Mouse (Mus musculus) lung, embryonic 15.5 days (tissue): ENCODE measurements around the gene Lrrc20. TPM values are rescaled to one million over a fixed set of nuclear protein-coding genes. Genes with fewer than 3 reads are reported as not detected.

Experiments
- ATAC-seq: fragments of 200-750 bp; cut with Nextera tagmentation; 2 replicates; pipeline ENCODE4 v1.8.0; 2017; ENCODE audit warnings: moderate number of reproducible peaks, borderline replicate concordance; ENCODE audit not compliant: low FRiP score, low TSS enrichment; ENCODE audit errors: extremely low read depth
- H3K27ac ChIP-seq: fragments of 300-500 bp; sonication (generic); 2 replicates; pipeline ENCODE4 v1.5.1; 2015; ENCODE audit warnings: moderate library complexity, mild to moderate bottlenecking, inconsistent platforms
- H3K27me3 ChIP-seq: fragments of 300-500 bp; sonication (generic); 2 replicates; pipeline ENCODE4 v1.6.1; 2015; ENCODE audit warnings: inconsistent platforms
- H3K36me3 ChIP-seq: fragments of 300-500 bp; sonication (generic); 2 replicates; pipeline ENCODE4 v1.6.1; 2015; ENCODE audit warnings: inconsistent platforms
- H3K4me1 ChIP-seq: fragments of 300-500 bp; sonication (generic); 2 replicates; pipeline ENCODE4 v1.6.1; 2015; ENCODE audit warnings: inconsistent platforms
- H3K4me2 ChIP-seq: fragments of 300-500 bp; sonication (generic); 2 replicates; pipeline ENCODE4 v1.6.1; 2015; ENCODE audit warnings: inconsistent platforms, mild to moderate bottlenecking, moderate library complexity
- H3K4me3 ChIP-seq: fragments of 300-500 bp; sonication (generic); 2 replicates; pipeline ENCODE4 v1.5.1; 2015; ENCODE audit warnings: mild to moderate bottlenecking, inconsistent platforms
- H3K9ac ChIP-seq: fragments of 300-500 bp; sonication (generic); 2 replicates; pipeline ENCODE4 v1.6.1; 2015; ENCODE audit warnings: inconsistent platforms
- H3K9me3 ChIP-seq: fragments of 300-500 bp; sonication (generic); 2 replicates; pipeline ENCODE4 v1.6.1; 2016; ENCODE audit warnings: inconsistent platforms
- WGBS: fragments of 180-500 bp; shearing (Covaris S2); methylation state at CpG from one replicate; pipeline ENCODE4 v1.1.7; 2015; 5-methylcytosine and 5-hydroxymethylcytosine counted together
- polyA plus RNA-seq: library from polyadenylated mRNA; unstranded; fragments of >200 nt; fragmentation: Nextera tagmentation; extraction: Ambion mirVana; gene quantifications from 2 replicates; pipeline ENCODE4 v1.2.1, GENCODE M21; 2015

Gene Lrrc20
- polyA plus RNA-seq, 1 experiment from 2014 or later, result 7.9 TPM

DNA sequence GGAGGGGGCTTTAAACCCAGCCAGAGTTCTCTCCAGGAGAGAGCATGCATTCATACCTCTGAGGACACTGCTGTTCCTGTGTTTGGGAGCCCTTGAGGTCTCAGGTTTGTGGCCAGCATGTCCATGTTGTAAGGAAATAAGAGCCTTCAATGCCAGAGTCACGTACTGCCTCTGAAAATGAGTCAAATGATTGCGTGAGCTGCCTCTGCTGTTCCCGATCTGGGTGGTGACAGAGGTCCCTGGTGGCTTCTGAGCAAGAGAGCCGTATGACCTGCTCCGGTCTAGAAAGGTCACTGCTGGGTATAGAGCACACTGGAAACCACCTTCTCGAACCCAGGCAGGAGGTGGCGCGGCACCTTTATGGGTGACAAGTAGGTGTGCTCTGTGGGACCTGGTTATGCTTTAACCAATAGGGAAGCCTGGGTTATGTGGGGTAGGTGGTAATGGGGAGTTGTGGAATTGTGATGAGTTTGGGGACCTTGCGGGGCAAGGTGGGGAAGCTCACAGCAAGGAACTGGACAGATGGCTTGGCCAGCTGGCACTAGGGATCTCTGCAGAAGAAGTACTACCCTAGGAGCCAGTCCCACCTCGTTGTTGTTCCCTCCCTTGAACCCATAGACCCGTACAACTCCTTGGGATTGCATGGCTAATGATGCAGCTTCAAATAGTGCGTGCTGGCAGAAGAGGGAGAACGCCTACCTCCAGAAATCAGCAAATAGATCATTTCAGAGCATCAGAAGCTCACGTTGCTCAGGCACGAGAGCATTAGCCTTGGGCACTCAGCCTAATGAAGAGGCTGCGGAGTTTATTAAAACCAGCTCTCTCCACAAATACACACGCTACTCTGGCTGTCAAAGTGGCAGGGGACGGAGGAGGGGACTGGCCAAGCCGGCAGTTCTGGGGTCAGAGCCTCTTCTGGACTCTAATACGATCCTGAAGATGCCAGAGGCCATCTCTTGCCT lies 24.2 kb downstream of the Lrrc20 start:
- H3K36me3 ChIP-seq, result no peaks in the 10 kb centered on the region
- 80% methylated on average over 20 of the region's 20 CpGs for WGBS
- no peaks in the 10 kb centered on the region for H3K9me3 ChIP-seq
- H3K27me3 ChIP-seq, result no peaks in the 10 kb centered on the region
- no peak overlapping the region for H3K9ac ChIP-seq
- no peak overlapping the region for H3K27ac ChIP-seq
- no peak overlapping the region for H3K4me2 ChIP-seq
- ATAC-seq, result no peak
- H3K4me3 ChIP-seq, result no peak overlapping the region
- H3K4me1 ChIP-seq, result peaks cover 7% of the 10 kb centered on the region; the same call in 1 of the 2 replicates

GRCm38 (mm10) chr10:61500756-61501155 lies 25.2 kb downstream of the Lrrc20 start:
- H3K27ac ChIP-seq, result no peak overlapping the region
- H3K4me1 ChIP-seq, result peaks cover 7% of the 10 kb centered on the region; the same call in 1 of the 2 replicates
- H3K36me3 ChIP-seq, result no peaks in the 10 kb centered on the region
- WGBS, result 73% methylated on average over 7 of the region's 7 CpGs
- no peak for ATAC-seq
- no peak overlapping the region for H3K4me3 ChIP-seq
- H3K9me3 ChIP-seq, result no peaks in the 10 kb centered on the region
- no peaks in the 10 kb centered on the region for H3K27me3 ChIP-seq
- H3K9ac ChIP-seq, result no peak overlapping the region
- H3K4me2 ChIP-seq, result no peak overlapping the region

- H3K36me3 ChIP-seq, result no peaks in the 10 kb centered on the region
- no peaks in the 10 kb centered on the region for H3K4me1 ChIP-seq
- H3K4me2 ChIP-seq, result no peak overlapping the region
- no peak overlapping the region for H3K4me3 ChIP-seq
- no peak overlapping the region for H3K9ac ChIP-seq
- no peaks in the 10 kb centered on the region for H3K9me3 ChIP-seq
- no peak for ATAC-seq
- 82% methylated on average over 2 of the region's 2 CpGs for WGBS
- no peaks in the 10 kb centered on the region for H3K27me3 ChIP-seq
- no peak overlapping the region for H3K27ac ChIP-seq
Observed at GRCm38 (mm10) chr10:61504073-61504472, 28.5 kb downstream of the Lrrc20 start.

GRCm38 (mm10) chr10:61506381-61507200 lies 31.0 kb downstream of the Lrrc20 start:
- Histone ChIP-seq H3K27ac (no peak overlapping the region), H3K27me3 (no peaks in the 10 kb centered on the region), H3K4me3 (no peak overlapping the region), H3K9ac (no peak overlapping the region), H3K36me3 (no peaks in the 10 kb centered on the region), H3K4me2 (no peak overlapping the region), H3K9me3 (no peaks in the 10 kb centered on the region), H3K4me1 (no peaks in the 10 kb centered on the region)
- 53% methylated on average over 7 of the region's 7 CpGs for WGBS
- no peak for ATAC-seq

- ATAC-seq, result no peak
Observed at GRCm38 (mm10) chr10:61509873-61510272, 34.3 kb downstream of the Lrrc20 start.

DNA sequence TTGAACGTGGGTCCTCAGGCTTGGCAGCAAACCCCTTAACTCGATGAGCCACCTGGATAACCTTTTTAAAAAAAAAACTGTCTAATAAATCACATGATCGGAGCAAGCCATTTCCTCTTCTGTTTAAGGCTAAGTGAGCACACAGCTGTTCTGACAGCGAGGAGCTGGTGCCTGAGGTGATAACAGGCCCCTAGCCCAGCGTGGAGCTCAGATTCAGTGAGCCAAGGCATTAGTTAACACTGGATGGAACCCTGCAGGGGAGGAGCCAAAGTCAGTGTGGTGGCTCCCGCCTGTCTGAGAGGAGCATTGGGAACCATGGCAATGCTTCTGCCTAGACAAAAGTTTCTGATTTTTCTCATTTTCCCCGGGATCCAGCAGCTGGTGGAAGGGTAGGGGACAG lies 35.2 kb downstream of the Lrrc20 start:
- no peak overlapping the region for H3K9ac ChIP-seq
- H3K27ac ChIP-seq, result no peak overlapping the region
- no peaks in the 10 kb centered on the region for H3K27me3 ChIP-seq
- no peaks in the 10 kb centered on the region for H3K4me1 ChIP-seq
- no peaks in the 10 kb centered on the region for H3K9me3 ChIP-seq
- no peaks in the 10 kb centered on the region for H3K36me3 ChIP-seq
- no peak for ATAC-seq
- WGBS, result 28% methylated on average over 7 of the region's 7 CpGs
- H3K4me3 ChIP-seq, result no peak overlapping the region
- no peak overlapping the region for H3K4me2 ChIP-seq

More at GRCm38 (mm10) chr10:61509873-61510272, 34.3 kb downstream of the Lrrc20 start:
- WGBS, result 71% methylated on average over 5 of the region's 5 CpGs
- Histone ChIP-seq H3K27ac (no peak overlapping the region), H3K36me3 (no peaks in the 10 kb centered on the region), H3K9ac (no peak overlapping the region), H3K4me1 (no peaks in the 10 kb centered on the region), H3K9me3 (no peaks in the 10 kb centered on the region), H3K4me3 (no peak overlapping the region), H3K4me2 (no peak overlapping the region), H3K27me3 (no peaks in the 10 kb centered on the region)

DNA sequence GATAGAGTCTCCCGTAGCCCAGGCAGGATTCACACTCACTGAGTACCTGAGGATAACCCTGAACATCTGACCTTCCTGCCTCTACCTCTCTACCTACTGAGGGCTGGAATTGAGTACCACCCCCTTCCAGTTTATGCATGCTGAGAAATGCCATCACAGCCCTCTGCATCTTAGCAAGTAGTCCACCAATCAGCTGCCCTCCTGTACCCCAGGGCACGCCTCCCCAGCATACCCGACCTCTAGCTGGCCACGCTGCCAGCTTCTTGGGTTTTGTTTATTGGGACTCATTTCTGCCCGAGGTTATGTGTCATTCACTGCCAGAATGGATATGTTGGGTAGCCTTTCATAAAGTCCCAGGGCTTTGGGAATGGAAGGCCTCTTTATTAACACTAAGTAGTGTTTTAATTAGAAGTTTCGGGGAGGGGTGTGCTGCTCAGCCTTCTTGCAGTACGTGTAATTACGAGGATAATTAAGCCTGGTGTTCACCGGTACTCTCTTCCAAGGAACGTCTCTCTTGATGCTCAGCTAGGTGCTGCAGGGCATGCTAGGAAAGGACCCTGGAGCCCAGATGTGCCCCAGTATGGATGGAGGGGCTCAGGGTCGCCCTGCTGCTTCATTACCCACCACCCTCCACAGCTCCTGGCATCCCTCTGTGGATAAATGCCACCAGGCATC lies 36.8 kb downstream of the Lrrc20 start:
- no peak for ATAC-seq
- no peaks in the 10 kb centered on the region for H3K27me3 ChIP-seq
- WGBS, result 76% methylated on average over 11 of the region's 11 CpGs
- no peak overlapping the region for H3K9ac ChIP-seq
- H3K4me2 ChIP-seq, result no peak overlapping the region
- H3K4me3 ChIP-seq, result no peak overlapping the region
- H3K36me3 ChIP-seq, result no peaks in the 10 kb centered on the region
- H3K4me1 ChIP-seq, result peaks cover 3% of the 10 kb centered on the region
- H3K9me3 ChIP-seq, result no peaks in the 10 kb centered on the region
- H3K27ac ChIP-seq, result no peak overlapping the region

DNA sequence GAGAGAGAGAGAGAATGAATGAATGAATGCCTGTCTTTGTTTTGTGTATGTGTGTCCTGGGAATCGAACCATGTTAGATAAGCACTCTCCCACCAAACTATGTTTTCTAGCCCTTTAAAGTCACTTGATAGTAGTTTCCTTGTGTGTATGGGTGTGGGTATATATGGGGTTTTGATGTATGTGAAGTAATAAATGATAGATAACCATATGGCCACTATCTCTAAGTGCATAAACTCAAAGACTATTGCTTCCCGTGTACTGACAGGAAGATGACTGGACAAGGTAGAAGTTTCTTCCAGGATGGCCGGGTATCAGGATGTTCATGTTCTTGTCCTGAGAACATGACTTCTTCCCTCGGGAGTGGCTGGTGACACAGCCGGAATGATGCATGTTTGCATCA lies 41.3 kb downstream of the Lrrc20 start:
- ATAC-seq, result no peak
- Histone ChIP-seq H3K4me1 (peaks cover 9% of the 10 kb centered on the region), H3K4me2 (no peak overlapping the region), H3K27me3 (no peaks in the 10 kb centered on the region), H3K4me3 (no peak overlapping the region), H3K9me3 (no peaks in the 10 kb centered on the region), H3K27ac (no peak overlapping the region), H3K36me3 (no peaks in the 10 kb centered on the region), H3K9ac (no peak overlapping the region)
- 58% methylated on average over 5 of the region's 5 CpGs for WGBS

GRCm38 (mm10) chr10:61517296-61518071 lies 41.9 kb downstream of the Lrrc20 start:
- 31% methylated on average over 12 of the region's 12 CpGs for WGBS
- no peaks in the 10 kb centered on the region for H3K36me3 ChIP-seq
- H3K9me3 ChIP-seq, result no peaks in the 10 kb centered on the region
- H3K27me3 ChIP-seq, result no peaks in the 10 kb centered on the region
- H3K4me3 ChIP-seq, result no peak overlapping the region
- H3K9ac ChIP-seq, result no peak overlapping the region
- H3K4me1 ChIP-seq, result peaks cover 9% of the 10 kb centered on the region
- H3K27ac ChIP-seq, result no peak overlapping the region
- no peak for ATAC-seq
- H3K4me2 ChIP-seq, result no peak overlapping the region

DNA sequence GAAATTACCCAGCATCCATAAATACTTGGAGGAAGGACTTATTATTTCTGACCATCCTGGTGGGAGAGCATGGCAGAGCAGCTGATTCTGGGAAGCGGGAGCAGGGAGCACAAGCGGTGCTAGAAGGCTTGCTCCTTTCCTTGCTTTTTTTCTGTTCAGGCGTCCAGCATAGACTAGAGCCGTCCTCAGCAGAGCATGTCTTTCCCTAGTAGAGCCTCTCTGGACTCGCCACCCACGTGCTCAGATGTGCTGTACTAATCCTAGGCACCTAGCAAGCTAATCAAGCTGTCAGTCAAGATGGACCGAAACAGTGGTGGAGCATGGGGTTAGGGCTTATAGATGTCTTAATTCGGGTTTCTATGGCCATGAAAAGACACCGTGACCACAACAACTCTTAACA lies 42.7 kb downstream of the Lrrc20 start:
- ATAC-seq, result no peak
- 86% methylated on average over 9 of the region's 9 CpGs for WGBS

DNA sequence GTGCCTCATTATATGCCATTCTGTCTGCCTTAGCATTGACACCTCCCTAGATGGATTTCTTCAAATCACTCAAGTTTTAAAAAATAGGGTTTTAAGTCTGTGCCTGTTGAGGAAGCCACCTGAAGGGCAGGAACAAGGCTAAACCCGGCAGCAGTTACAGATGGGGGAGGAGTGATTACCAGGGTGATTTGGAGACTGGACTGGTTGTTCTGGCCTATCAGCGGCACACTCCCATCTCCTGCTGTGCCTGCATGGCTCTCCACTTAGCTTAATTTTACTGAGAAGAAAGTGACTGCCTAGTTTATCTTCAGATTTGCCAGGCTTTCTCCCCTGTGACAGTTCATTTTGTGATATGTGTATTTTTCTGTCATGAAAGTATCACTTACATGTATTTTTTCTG lies 43.9 kb downstream of the Lrrc20 start:
- Histone ChIP-seq H3K27me3 (no peaks in the 10 kb centered on the region), H3K4me1 (peaks cover 9% of the 10 kb centered on the region), H3K9ac (no peak overlapping the region), H3K4me3 (no peak overlapping the region), H3K27ac (no peak overlapping the region), H3K9me3 (no peaks in the 10 kb centered on the region), H3K36me3 (no peaks in the 10 kb centered on the region), H3K4me2 (no peak overlapping the region)
- ATAC-seq, result no peak
- WGBS, result 51% methylated on average over 2 of the region's 2 CpGs

More for the DNA sequence above, 42.7 kb downstream of the Lrrc20 start:
- H3K4me2 ChIP-seq, result no peak overlapping the region
- H3K4me1 ChIP-seq, result peaks cover 9% of the 10 kb centered on the region
- no peaks in the 10 kb centered on the region for H3K36me3 ChIP-seq
- no peak overlapping the region for H3K27ac ChIP-seq
- H3K27me3 ChIP-seq, result no peaks in the 10 kb centered on the region
- H3K4me3 ChIP-seq, result no peak overlapping the region
- H3K9me3 ChIP-seq, result no peaks in the 10 kb centered on the region
- H3K9ac ChIP-seq, result no peak overlapping the region
